Mouse (Mus musculus) heart, postnatal 10 days (tissue): ENCODE measurements at regions not wholly inside any gene's neighbourhood (a gene's known extent, or its start where the extent isn't known, plus 50 kb on each side); places are given as distances from the start of the nearest gene placed in this dataset.
A peak's percentile ranks its signal among the peaks of the same experiment; 100 is the strongest.

ENCODE experiments used
- DNase-seq, 2 experiments: peaks; one replicate each; pipeline ENCODE4 v3.0.0; 2021
- intact Hi-C: fragments of 180-260 bp; cut with DNase I; formaldehyde crosslinking; loops from one replicate; pipeline ENCODE4 v1.15.1; 2025

DNA sequence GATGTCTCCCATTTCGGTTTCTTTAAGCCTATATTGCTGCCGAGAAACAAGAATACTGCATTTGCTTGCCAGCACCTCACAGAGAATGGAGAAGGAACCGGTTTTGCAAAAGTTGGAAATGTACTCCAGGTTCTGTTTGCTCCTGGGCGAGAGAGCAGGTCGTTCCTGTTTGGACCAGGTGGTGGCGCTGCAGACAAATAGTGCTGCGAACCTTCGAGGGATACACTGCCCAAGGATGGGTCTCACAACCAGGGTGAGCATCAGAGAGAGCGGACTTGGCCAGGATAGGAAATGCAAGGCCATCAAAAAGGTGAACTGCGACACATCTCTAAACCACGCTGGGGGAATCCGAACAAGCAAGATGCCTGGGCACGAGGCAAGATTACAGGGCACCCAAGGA is 54.0 kb upstream of the Ets2 start:
- intact Hi-C loops = loop anchor here (1.0 kb wide), 1 partner anchor 297 kb away; no protein-coding TSS in a partner anchor
- peak; percentile 80 to 90 for DNase-seq

DNA sequence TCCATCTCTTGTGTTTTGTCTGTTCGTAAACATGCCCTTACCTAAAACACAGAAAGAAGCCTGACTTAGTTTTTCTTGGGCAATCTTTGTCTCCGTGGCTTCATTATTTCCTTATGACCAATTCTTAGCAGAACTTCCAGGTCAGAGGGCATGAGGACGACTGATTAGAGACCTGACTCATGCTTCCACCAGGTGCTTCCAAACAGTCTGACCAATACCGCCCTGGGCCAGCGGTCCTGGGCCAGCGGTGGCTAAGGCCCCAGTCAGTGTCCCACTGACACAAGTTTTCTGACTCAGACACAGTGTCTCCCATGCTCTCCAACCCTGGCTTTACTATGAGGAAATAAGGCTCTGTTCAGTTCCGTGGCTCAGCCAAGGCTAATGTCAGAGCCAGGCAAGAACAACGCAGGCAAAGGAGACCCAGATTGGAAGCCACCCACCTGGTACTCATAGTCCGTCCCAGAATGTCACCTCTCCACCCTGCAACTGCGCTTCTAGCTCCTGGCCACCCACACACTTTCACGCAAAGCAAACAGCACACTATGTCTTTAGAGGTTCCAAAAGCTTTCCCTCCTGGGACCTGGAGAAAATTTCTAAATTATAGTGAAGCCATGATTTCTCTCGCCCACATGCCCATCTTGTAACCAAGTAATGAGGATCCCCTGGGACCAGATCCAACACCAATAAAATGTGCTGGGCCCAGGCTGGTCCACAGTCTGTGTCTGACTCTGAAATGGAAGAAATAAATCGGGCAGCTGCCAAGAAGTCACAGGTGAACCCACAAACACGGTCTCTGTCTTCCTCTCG is 56.6 kb upstream of the Erg start:
- intact Hi-C loops = no loop called here
- DNase-seq = no peak

DNA sequence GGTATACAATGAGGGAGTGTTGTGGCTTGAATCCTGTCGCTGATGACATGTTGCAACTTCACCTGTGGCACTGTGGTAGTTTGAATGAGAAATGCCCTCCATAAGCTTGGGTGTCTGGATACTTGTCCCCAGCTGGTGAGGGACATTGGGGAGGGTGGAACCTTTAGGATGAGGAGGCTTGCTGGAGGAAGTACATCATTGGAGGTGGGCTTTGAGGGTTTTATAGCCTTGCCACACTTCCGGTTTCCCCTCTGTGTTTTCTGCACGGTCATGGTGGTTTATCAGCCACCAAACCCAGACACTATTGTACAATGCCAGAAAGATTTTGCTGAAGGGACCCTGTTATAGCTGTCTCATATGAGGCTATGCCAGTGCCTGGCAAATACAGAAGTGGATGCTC is 54.3 kb upstream of the Erg start:
- intact Hi-C loops = no loop called here
- DNase-seq = no peak

DNA sequence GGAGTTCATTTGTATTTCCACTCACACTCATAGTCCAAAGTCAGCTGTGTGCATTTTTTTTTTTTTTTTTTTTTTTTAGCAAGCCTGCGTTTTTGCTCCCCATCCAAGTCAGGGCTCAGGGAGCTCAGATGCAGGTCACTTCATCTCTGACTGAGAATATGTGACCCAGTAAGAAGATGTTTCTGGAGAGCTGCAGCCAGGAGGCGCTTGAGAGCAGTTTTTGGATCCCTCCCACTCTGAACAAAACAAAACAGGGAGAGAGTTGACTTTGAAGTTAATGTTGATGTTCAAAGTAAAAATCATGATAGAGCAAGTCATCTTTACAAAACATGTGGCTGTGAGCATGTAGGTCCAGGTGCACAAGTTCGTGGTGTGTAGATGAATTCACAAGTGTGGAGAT is 53.3 kb upstream of the Erg start:
- intact Hi-C loops = no loop called here
- DNase-seq = no peak

DNA sequence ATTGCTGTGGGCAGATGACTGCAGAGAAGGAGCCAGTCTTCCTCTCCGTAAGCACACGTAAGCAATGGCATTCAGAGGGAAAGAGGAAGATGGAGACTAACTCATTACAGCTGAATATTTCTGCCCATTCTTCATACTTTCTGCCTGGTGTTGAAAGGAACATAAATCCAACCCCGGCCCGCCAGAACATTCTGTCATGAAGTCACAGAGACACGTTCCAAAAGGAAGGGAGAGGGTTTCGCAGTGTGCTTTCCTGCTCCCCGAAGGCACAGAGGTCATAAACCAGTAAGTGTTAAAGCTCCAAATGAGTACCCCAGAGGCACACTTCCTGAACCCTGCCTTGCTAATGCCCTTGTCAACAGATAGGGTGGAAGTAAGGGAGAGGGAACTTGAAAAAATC is 51.5 kb upstream of the Erg start:
- no peak for DNase-seq
- intact Hi-C loops = no loop called here

DNA sequence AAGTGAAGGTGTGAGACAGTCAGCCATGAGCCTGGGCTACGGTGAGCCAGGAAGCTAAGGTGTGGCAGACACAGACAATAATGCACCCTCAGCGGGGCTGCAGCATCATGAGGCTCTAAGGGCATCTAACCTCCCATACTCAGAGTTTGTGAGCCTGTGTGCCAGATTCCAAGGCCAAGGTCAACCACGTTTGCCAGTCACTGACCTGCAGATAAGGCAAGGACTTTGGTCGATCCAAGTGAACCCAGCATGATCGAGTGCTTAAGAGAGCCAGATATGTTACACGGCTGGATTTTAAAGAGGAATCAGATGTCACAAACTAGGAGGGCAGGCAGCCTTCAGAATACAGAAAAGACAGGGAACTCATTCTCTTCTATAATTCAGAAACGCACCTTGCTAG is 50.2 kb upstream of the Erg start:
- intact Hi-C loops = no loop called here
- no peak for DNase-seq
